Mouse (Mus musculus) CH12.LX (cell line): ENCODE results near the gene Gpx8. TPM values are rescaled to one million over a fixed set of nuclear protein-coding genes. Genes with fewer than 3 reads are reported as not detected.
A peak's percentile ranks its signal among the peaks of the same experiment; 100 is the strongest.

Source experiments
- DNase-seq: peaks from one replicate; pipeline ENCODE4 v3.0.0-alpha.2; 2013; ENCODE audit errors: extremely low read depth
- H3K27ac ChIP-seq: 2 replicates; pipeline ENCODE4 v1.5.1; 2012; ENCODE audit warnings: low read depth, mild to moderate bottlenecking, control low read depth, moderate library complexity; ENCODE audit not compliant: insufficient read depth
- H3K27me3 ChIP-seq: replicated peaks from 2 replicates; pipeline ENCODE3; 2012; ENCODE audit warnings: inconsistent platforms
- H3K36me3 ChIP-seq, 2 experiments: replicated peaks in 1 of 2; 2 replicates each; pipeline versions ENCODE3 to v1.6.1; 2012; ENCODE audit warnings: inconsistent platforms in 1 of 2, low read length in 1 of 2, mild to moderate bottlenecking in 1 of 2, mixed read lengths in 1 of 2, moderate library complexity in 1 of 2; ENCODE audit not compliant: control insufficient read depth in 1 of 2, insufficient read depth in 1 of 2
- H3K4me1 ChIP-seq, 2 experiments: 2 replicates each; pipeline ENCODE4 v1.6.1; 2012; ENCODE audit warnings: inconsistent platforms in 1 of 2, moderate library complexity in 1 of 2; ENCODE audit not compliant: insufficient read depth in 2 of 2, control insufficient read depth in 1 of 2
- H3K4me2 ChIP-seq: 2 replicates; pipeline ENCODE4 v1.6.1; 2012; ENCODE audit warnings: low read depth, mild to moderate bottlenecking, control low read depth; ENCODE audit not compliant: poor library complexity, insufficient read depth, severe bottlenecking
- H3K4me3 ChIP-seq, 3 experiments: fragments of 150-350 bp in 1 of 3; sonication (generic) in 1 of 3; replicated peaks in 1 of 3; 2 replicates each; pipeline versions ENCODE3 to v1.5.1; 2011 to 2012; ENCODE audit warnings: low read depth in 2 of 3, low read length in 2 of 3, mild to moderate bottlenecking in 2 of 3, moderate library complexity in 2 of 3, control low read depth in 1 of 3, improper control_type of control experiment in 1 of 3, inconsistent platforms in 1 of 3, mixed read lengths in 1 of 3; ENCODE audit not compliant: poor library complexity in 1 of 3
- H3K79me2 ChIP-seq: replicated peaks from 2 replicates; pipeline ENCODE4 v1.6.1; 2012; ENCODE audit warnings: mild to moderate bottlenecking, moderate library complexity; ENCODE audit not compliant: control insufficient read depth, poor library complexity, insufficient read depth, severe bottlenecking; ENCODE audit errors: extremely low read depth
- H3K9ac ChIP-seq: 2 replicates; pipeline ENCODE4 v1.6.1; 2012; ENCODE audit warnings: low read depth, mild to moderate bottlenecking, control low read depth, moderate library complexity; ENCODE audit not compliant: insufficient read depth
- H3K9me3 ChIP-seq: replicated peaks from 2 replicates; pipeline ENCODE3; 2012; ENCODE audit warnings: low read length, inconsistent platforms, mixed read lengths
- CTCF ChIP-seq, 2 experiments: IDR thresholded peaks in 1 of 2; conservative IDR thresholded peaks in 1 of 2; 2 replicates each; pipeline ENCODE4 v1.5.1; 2011 to 2012; ENCODE audit warnings: low read depth in 2 of 2, low read length in 2 of 2, improper control_type of control experiment in 1 of 2, inconsistent platforms in 1 of 2, mild to moderate bottlenecking in 1 of 2, moderate library complexity in 1 of 2
- E2F4 ChIP-seq: IDR thresholded peaks from 2 replicates; pipeline ENCODE4 v1.6.1; 2011; ENCODE audit warnings: low read depth, low read length, improper control_type of control experiment; ENCODE audit not compliant: insufficient replicate concordance
- ELF1 ChIP-seq: IDR thresholded peaks from 2 replicates; pipeline ENCODE4 v1.6.1; 2014; ENCODE audit warnings: low read depth, mild to moderate bottlenecking, inconsistent platforms, low read length, improper control_type of control experiment
- EP300 ChIP-seq: IDR thresholded peaks from 2 replicates; pipeline ENCODE4 v1.6.1; 2011; ENCODE audit warnings: low read length, improper control_type of control experiment
- GABPA ChIP-seq: IDR thresholded peaks from 2 replicates; pipeline ENCODE4 v1.6.1; 2012; ENCODE audit warnings: low read depth, low read length, improper control_type of control experiment, inconsistent platforms; ENCODE audit not compliant: insufficient replicate concordance
- HCFC1 ChIP-seq: IDR thresholded peaks from 2 replicates; pipeline ENCODE4 v1.6.1; 2012; ENCODE audit warnings: low read depth, mild to moderate bottlenecking, inconsistent platforms, low read length, improper control_type of control experiment
- KAT2A ChIP-seq: IDR thresholded peaks from 2 replicates; pipeline ENCODE4 v1.6.1; 2012; ENCODE audit warnings: low read length, improper control_type of control experiment, inconsistent platforms; ENCODE audit not compliant: insufficient replicate concordance
- MAFK ChIP-seq: IDR thresholded peaks from 2 replicates; pipeline ENCODE4 v1.6.1; 2011; ENCODE audit warnings: low read length, improper control_type of control experiment; ENCODE audit not compliant: insufficient replicate concordance
- MXI1 ChIP-seq: IDR thresholded peaks from 2 replicates; pipeline ENCODE4 v1.6.1; 2011; ENCODE audit warnings: mild to moderate bottlenecking, low read depth, low read length, improper control_type of control experiment
- MYC ChIP-seq: IDR thresholded peaks from 2 replicates; pipeline ENCODE4 v1.6.1; 2011; ENCODE audit warnings: low read depth, mild to moderate bottlenecking, improper control_type of control experiment, low read length
- PAX5 ChIP-seq: IDR thresholded peaks from 2 replicates; pipeline ENCODE4 v1.6.1; 2012; ENCODE audit warnings: low read length, inconsistent platforms, mixed read lengths
- POLR2A ChIP-seq: IDR thresholded peaks from 2 replicates; pipeline ENCODE4 v1.6.1; 2011; ENCODE audit warnings: low read depth, mild to moderate bottlenecking, improper control_type of control experiment, low read length
- POLR2AphosphoS2 ChIP-seq: IDR thresholded peaks from 2 replicates; pipeline ENCODE4 v1.6.1; 2011; ENCODE audit warnings: low read depth, low read length, improper control_type of control experiment
- RAD21 ChIP-seq: IDR thresholded peaks from 2 replicates; pipeline ENCODE4 v1.6.1; 2011; ENCODE audit warnings: low read depth, mild to moderate bottlenecking, low read length, improper control_type of control experiment, moderate library complexity
- SIN3A ChIP-seq: IDR thresholded peaks from 2 replicates; pipeline ENCODE4 v1.6.1; 2012; ENCODE audit warnings: low read length, improper control_type of control experiment, inconsistent platforms
- SMC3 ChIP-seq: IDR thresholded peaks from 2 replicates; pipeline ENCODE4 v1.6.1; 2011; ENCODE audit warnings: low read depth, low read length, improper control_type of control experiment
- TBP ChIP-seq: conservative IDR thresholded peaks from 2 replicates; pipeline ENCODE4 v1.6.1; 2011; ENCODE audit warnings: low read depth, low read length, improper control_type of control experiment
- TCF12 ChIP-seq: IDR thresholded peaks from 2 replicates; pipeline ENCODE4 v1.6.1; 2014; ENCODE audit warnings: low read depth, mild to moderate bottlenecking, inconsistent platforms, low read length, improper control_type of control experiment
- UBTF ChIP-seq: IDR thresholded peaks from 2 replicates; pipeline ENCODE4 v1.6.1; 2012; ENCODE audit warnings: low read depth, mild to moderate bottlenecking, inconsistent platforms, low read length, improper control_type of control experiment, moderate library complexity
- ZKSCAN1 ChIP-seq: IDR thresholded peaks from 2 replicates; pipeline ENCODE4 v1.6.1; 2012; ENCODE audit warnings: low read depth, inconsistent platforms, low read length, improper control_type of control experiment, borderline replicate concordance
- dilution Hi-C: fragments of 300-500 bp; cut with MboI; formaldehyde crosslinking; loops from 2 replicates; pipeline ENCODE4 v1.14.3; 2020; ENCODE audit warnings: low sequenced_read_pairs; ENCODE audit not compliant: extremely low pct_unique_long_range_greater_than_20kb, extremely low pct_ligation_motif_present
- in situ Hi-C: fragments of 300-500 bp; cut with MboI; formaldehyde crosslinking; loops from 3 replicates; pipeline ENCODE4 v1.14.3; 2019; ENCODE audit warnings: low sequenced_read_pairs, low pct_ligation_motif_present, low pct_unique_long_range_greater_than_20kb, mixed read lengths
- polyA plus RNA-seq: library from polyadenylated mRNA; unstranded; fragments of >175 nt; gene quantifications from 2 replicates; pipeline ENCODE4 v1.2.1, GENCODE M21; 2012; ENCODE audit warnings: low read depth; ENCODE audit not compliant: insufficient read length
- total RNA-seq, 2 experiments: library from RNA; depleted of rRNA; stranded (reverse); fragments of 300-350 nt in 1 of 2; fragments of >200 nt in 1 of 2; gene quantifications; 2 replicates each; pipeline ENCODE4 v1.2.3; 2012 to 2014

Gene Gpx8
- total RNA-seq (2012; rRNA removed): not detected in 2 replicates
- not detected in 2 replicates for total RNA-seq (2014; rRNA removed)
- polyA plus RNA-seq: not detected in 2 replicates

DNA sequence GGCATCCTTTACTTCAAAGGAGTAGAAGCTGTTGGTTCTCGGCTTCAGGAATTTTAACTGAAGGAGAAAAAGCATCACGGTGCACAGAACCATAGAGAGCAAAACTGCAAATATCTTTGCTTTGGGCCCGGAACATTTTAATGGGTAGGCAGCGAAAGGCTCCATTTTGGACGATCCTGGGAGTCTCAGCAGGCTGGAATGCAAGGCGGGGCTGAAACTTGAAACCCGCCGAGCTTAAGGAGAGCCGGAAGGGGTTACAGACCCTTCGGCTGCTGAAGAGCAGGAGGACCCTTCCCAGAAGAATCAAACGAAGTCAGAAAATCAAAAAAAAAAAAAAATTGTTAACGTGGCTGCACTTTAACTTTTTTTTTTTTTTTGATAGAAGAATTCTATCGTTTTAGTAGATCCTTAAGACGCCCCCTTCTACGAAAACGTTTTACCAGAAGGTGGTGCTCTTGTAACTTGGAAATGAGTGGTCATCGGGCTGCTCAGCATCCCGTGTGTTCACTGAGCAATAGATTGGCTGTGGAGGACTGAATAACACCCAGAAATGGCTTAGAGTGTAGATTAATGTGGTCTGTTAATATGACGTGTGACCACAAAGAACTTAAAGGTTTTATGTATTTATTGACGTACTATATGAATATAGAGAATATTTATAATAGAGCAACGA, at the start of gene Gpx8:
Gene Gpx8 (minus strand): TSS at position 200 of the 673 bp plus-strand sequence.
- in situ Hi-C loops: loop anchor here (10.0 to 25.0 kb wide), 2 partner anchors 218 to 759 kb away; partner anchors contain the start of gene Ankrd55
- no peaks in the 10 kb centered on the region for H3K9me3 ChIP-seq
- H3K27me3 ChIP-seq: no peaks in the 10 kb centered on the region
- peak; percentile 48 for DNase-seq
- no peak within 1 kb of the TSS for H3K27ac ChIP-seq
- peak within 1 kb of the TSS; percentile 78 for H3K4me2 ChIP-seq
- no peak within 1 kb of the TSS for H3K9ac ChIP-seq
- no peaks in the 10 kb centered on the region for H3K36me3 ChIP-seq
- H3K79me2 ChIP-seq: no peaks in the 10 kb centered on the region
- H3K4me1 ChIP-seq: no peaks in the 10 kb centered on the region
- dilution Hi-C loops: no loop called here
- TF ChIP-seq CTCF (conservative IDR thresholded peaks at IDR 0.05 in 1 of 2, IDR thresholded peaks at IDR 0.05 in 1 of 2; ENCODE audit: low read depth in 2 of 2, low read length in 2 of 2): peak in 1 of 2 experiments; percentile 83; a peak in 2 of 4 replicates
- peak; percentile 77 for TF ChIP-seq SMC3
- no peak for TF ChIP-seq KAT2A
- TF ChIP-seq E2F4: no peak
- peak; percentile 81 for TF ChIP-seq RAD21
- no peak for TF ChIP-seq POLR2A
- TF ChIP-seq, all 38 proteins: peak for 3
- H3K4me3 ChIP-seq: no peak within 1 kb of the TSS

DNA sequence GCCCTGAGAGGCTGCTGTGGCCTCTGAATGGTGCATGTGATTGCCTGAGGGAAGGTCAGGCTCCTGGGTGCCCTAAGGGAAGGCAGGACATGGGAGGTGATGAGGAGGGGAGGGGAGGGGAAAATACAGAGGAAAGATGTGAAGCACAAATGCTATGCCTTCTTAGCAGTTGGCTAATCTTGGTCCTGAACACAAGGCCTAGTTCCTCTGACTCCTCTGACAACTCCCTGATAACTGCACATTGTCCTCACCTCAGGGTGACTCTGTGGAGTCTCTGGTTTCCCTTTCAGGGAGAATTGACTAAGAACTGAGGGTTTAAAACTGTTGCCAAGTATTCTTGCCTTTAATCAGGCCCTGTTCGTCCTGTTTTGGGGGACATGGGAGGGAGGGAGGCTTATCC, 48.4 kb upstream of the Gpx8 start:
- H3K9ac ChIP-seq: no peak overlapping the region
- no peak for DNase-seq
- no peaks in the 10 kb centered on the region for H3K27me3 ChIP-seq
- in situ Hi-C loops: no loop called here
- no peak for TF ChIP-seq KAT2A
- TF ChIP-seq POLR2AphosphoS2: no peak
- TF ChIP-seq GABPA: no peak
- TF ChIP-seq TBP: no peak
- TF ChIP-seq MXI1: no peak
- no peak for TF ChIP-seq SMC3
- TF ChIP-seq E2F4: no peak
- no peak for TF ChIP-seq ZKSCAN1
- no peak for TF ChIP-seq RAD21
- no peak overlapping the region for H3K27ac ChIP-seq
- H3K4me1 ChIP-seq: no peaks in the 10 kb centered on the region
- no peaks in the 10 kb centered on the region for H3K79me2 ChIP-seq
- dilution Hi-C loops: no loop called here
- no peaks in the 10 kb centered on the region for H3K9me3 ChIP-seq
- no peak overlapping the region for H3K4me2 ChIP-seq
- no peaks in the 10 kb centered on the region for H3K36me3 ChIP-seq
- no peak overlapping the region for H3K4me3 ChIP-seq

DNA sequence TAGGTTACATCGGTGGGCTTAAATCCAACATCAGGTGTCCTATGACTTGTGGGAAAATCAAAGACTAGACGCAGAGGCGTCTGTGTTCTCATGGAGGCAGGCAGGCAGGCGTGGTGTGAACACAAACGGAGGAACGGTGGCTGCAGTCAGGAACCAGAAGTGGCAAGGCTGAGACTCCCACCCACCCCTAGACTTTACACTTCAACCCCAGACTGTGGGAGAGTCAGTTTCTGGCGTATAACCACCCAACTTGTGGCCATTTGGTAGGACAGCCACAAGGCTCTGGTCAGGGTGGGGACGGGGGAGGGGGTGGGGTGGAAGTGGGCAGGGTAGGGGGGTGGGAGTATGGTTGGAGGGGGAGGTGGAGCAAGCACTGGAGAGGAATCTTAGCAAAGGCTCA, 44.3 kb upstream of the Gpx8 start:
- dilution Hi-C loops (no loop called here), in situ Hi-C loops (no loop called here)
- no peak for DNase-seq
- Histone ChIP-seq H3K36me3 (no peaks in the 10 kb centered on the region), H3K27ac (no peak overlapping the region), H3K4me3 (no peak overlapping the region), H3K4me2 (no peak overlapping the region), H3K9ac (no peak overlapping the region), H3K27me3 (no peaks in the 10 kb centered on the region), H3K4me1 (no peaks in the 10 kb centered on the region), H3K9me3 (no peaks in the 10 kb centered on the region), H3K79me2 (no peaks in the 10 kb centered on the region)
- TF ChIP-seq MYC (no peak), PAX5 (no peak), CTCF (conservative IDR thresholded peaks at IDR 0.05 in 1 of 2, IDR thresholded peaks at IDR 0.05 in 1 of 2; ENCODE audit: low read depth in 2 of 2, low read length in 2 of 2) (no peak), HCFC1 (no peak), EP300 (no peak), MXI1 (no peak), ELF1 (no peak), SIN3A (no peak), MAFK (no peak), TCF12 (no peak), UBTF (no peak), E2F4 (no peak)
